Mouse (Mus musculus) MEL-GATA-1-ER (cell line): ENCODE results near the gene Smim15.

Source experiments
- DNase-seq: peaks from one replicate; pipeline ENCODE4 v3.0.0-alpha.2; 2012; ENCODE audit warnings: low read depth; ENCODE audit errors: extremely low read depth

Smim15 gene

DNA sequence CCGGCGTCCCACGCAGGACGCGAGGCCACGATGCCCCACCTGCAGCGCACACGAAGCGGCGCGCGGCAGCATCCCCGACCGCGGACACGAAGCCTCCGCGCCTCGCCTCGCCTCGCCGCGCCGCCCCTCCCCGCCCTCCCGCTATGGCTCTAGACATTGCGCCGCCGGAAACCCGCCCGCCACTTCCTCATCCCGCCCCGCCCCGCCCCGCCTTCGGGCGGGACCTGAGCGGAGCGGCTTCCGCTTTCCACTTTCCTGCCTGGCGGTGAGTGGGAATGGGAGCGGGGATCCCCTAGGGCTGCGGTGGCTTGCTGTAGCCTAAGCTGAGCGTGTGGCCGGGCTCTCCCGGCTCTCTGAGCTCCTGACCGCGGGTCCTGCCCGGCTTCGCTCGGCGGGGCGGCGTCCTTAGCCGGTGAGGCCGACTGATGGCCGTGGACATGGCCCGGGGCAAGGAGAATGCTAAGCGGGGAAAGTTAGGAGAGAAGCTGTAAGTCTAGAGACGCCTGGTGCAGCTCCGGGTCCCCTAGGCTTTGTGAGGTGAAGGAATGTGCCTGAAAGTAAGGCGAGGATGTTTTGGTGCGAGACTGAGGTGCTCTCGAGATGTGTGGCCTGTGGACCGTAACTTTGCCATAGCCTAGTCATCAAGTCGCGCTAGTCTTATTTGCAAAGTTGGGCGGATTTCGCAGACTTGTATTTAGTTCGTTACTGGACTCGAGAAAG lies at the start of gene Smim15:
Gene Smim15, plus strand, starts transcription at position 225 of the 720 bp plus-strand sequence.
- DNase-seq: peak; percentile 70

DNA sequence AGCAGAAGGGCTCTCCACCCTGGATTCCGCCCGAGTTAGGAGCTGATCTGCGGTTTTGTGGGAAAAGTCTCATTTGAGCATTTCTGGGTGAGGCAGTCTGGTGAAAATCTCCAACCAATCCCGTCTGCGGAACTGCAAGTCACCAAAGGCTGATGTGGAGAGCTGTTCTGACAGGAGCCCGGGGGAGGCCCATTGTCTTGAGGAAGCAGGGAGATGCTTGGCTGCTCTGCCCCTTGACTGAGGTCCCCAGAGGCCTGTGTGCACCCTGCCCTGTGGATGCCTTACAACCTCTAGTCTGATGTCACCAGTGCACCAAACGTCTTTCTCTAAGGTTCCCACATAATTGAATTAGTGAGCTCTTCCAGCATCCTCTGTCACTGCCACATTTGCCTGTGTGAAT lies 49.0 kb upstream of the Smim15 start:
- DNase-seq: no peak

DNA sequence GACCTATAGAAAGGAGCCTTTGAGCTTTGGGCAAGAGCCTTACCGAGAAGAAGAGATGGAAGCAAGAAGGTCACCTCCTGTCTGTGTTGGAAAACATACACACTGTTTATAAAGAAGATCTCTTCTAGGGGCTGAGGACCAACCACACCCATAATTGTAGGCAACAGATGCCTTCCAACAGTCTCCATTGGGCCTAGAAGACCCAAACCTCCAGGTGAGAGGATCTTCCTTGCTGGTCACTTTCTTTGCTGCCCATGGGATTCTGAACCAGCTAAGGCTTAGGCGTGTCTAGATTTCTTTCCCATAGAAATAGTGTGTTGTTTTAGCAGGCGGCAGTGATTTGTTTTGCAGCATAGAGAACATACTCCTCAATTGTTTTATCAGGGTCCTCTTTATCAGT lies 47.9 kb upstream of the Smim15 start:
- DNase-seq: no peak

DNA sequence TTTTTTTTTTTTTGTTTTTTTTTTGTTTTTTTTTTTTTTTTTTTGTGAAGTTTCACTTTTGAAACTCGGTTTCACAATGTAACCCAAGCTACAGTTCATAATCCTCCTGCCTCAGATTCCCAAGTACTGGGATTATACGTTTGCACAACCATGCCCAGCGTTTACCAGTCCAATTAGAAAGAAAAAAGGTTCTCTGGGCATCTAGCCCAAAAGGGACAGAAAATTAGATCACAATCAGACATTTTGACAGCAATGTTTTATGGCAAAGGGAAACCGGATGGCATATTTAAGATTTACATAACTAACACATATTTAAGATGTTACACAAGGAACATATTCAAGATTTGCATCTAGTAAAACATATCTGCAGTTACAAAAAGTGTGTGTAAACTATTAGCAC lies 36.4 kb upstream of the Smim15 start:
- DNase-seq: no peak

DNA sequence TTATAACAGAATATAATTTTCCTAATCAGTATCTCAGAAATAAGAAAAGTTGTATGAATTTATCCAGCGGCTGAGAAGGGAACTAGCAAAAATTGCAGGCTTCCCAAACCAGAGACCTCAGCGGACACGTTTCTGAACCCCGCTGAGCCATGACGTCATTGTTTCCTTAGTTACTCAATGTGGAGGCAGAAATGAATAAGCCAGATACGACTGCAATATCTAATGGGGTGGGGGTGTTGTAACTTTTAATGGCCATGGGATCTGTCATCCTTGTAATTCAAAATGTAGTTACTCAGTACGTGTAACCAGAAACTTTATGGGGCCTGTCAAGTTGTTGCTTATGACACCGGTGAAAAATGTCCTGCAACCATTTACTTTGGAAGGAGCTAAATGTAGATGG lies 31.1 kb upstream of the Smim15 start:
- no peak for DNase-seq

DNA sequence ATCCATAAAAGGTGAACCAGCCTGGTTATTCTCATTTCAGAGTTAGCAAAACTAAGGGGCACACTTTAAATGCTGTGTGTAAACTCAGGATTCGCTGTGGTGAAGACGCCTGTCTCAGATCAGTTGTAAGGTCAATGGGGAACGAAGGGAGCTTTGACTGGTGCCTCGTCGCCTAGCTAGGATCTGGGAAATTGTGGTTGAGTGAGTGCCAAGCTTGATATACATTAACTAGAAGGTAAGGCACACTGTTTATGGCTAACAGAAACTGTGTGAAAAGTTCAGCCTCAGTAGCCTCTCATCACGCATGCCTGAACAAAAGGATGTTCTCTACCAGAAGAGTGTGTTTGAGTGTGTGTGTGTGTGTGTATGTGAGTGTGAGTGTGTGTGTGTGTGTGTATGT lies 30.4 kb upstream of the Smim15 start:
- DNase-seq: no peak

DNA sequence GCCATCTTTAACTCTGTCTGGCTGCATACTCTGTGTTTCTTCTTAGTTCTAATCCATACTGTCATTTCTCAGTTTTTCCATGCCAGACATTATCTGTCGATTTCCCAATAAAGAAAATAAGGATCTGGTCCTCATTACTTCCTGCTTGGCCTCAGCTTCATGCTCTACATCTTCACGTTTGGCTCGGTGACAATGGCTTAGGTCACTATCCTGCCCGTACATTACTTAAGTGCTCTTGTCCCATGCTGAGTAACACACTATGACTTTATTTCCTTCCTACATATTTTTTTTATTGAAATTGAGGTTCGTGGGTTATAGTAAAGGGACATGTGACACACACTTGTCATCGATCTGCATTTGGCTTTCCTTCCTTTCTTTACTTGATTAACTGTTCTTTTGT lies 29.1 kb upstream of the Smim15 start:
- no peak for DNase-seq

DNA sequence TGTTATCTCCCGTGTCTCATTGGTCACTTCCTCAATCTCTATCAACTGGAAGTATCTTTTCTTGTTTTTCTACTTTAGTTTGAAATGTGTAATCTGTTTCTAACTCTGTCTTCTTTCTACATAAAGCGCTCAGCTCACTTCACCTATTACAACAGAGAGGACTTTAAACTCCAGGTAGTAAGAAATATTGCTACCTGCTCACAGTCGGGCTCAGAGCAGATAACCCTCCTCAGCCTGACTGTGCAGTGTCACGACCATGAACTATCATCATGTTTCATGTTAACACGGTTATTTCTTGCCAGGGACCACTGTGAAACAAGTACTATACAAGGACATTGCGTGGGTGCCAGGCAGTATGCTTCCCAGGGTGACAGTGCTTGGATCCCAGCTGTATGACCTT lies 26.9 kb upstream of the Smim15 start:
- DNase-seq: no peak

DNA sequence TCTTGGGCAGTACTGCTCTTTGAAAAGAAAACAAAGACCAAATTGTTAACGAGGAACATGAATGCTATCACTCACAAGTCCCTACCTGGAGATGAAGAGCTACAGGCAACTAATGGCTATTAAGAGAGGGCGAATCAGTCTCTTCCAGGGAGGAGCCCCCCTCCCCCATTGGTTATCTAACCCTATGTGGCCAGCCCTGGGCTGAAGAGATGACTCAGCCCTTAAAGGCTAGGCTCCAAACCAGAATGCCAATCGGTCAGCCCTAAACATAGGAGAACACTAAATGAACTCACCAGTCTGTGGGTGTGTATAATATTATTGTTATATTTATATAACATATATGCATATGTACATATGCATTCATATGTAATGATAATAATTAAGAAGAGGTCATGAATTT lies 18.4 kb upstream of the Smim15 start:
- DNase-seq: no peak

DNA sequence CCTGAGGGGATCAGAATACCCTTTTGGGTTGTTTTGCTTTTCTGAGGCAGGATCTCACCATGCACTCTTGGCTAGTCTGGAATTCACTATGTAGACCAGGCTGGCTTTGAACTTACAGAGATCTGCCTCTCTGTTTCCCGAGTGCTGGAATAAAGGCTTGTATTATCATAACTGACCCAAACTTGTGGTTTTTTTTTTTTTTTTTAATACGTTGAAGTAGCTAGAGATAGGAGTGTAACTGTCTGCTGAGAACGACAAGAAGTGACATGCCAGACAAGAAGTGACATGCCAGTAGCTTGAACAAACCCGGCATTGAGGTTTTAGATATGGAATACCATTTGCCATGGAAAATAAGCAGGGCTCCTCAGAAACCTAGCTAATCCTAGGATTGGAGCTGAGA lies 11.5 kb upstream of the Smim15 start:
- DNase-seq: no peak

DNA sequence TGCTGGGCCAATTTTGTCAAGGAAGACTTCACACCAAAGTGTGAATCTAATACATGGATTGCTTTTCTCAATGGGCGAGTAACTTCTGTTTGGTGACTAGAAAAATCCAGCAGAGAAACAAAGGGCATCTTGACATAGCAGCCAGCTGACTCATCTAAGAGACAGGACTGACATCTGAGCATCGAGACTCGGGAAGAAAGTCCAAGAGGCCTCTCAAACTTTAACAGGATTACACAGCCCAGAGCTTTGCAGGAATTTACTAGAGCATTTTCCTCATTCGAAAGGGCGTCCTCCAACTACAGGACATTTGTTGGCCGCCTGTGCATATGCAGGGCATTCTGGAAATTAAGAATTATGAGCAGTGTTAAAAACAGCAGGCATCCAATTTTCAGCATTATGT lies 4.9 kb upstream of the Smim15 start:
- no peak for DNase-seq

DNA sequence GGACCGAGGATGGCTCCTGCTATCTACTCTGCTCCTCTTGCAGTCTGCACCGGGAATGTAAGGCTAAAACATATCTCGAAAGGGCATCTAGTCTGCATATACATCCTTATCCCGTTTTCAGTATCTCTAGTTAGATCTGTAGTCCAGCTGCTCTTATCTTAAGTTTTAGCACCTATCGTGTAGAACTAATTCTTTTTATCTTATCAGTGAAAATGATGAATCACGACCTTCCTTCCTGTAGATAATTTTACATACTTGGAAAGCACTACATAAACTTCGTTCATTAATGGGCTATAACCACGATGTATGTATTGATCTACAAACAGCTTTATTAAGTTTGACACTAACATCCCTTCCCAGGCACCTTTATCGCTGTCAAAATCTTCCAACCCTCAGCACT lies 4.3 kb upstream of the Smim15 start:
- no peak for DNase-seq

DNA sequence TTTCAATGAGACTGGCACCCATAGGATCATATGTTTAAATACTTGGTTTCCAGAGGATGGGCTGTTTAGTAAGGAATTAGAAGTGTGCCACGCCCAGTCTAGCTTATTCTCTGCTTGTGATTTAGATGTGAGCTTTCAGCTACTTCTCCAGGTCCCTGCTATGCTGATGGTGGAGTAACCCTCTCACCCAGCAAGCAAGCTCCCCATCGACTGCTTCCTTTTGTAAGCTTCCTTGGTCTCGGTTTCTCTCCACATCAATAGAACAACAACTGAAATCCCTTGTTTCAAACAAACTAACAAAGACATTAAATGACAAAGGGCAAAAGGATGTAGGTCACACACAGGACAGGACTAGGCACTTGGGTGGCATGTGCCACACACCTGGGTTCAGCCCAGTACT lies 3.8 kb upstream of the Smim15 start:
- no peak for DNase-seq

DNA sequence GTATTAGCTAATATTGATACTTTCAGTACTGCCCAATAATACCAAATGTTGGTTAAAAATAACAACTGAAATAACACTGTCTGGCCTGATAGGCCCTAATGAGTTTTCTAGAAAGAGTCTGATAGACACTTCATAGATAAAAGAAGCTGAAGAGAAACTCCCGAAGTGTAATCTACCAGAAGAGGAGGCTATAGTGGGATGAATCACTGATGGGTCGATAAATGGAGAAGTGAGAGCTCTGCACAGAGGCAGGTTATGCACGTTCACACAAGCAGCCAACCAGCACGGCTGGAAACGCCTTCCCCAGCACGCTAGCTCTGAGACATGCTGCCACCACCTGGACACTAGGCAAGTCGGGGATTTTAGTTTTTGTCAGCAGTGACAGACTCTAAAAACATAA lies 2.9 kb upstream of the Smim15 start:
- DNase-seq: peak; percentile 90

DNA sequence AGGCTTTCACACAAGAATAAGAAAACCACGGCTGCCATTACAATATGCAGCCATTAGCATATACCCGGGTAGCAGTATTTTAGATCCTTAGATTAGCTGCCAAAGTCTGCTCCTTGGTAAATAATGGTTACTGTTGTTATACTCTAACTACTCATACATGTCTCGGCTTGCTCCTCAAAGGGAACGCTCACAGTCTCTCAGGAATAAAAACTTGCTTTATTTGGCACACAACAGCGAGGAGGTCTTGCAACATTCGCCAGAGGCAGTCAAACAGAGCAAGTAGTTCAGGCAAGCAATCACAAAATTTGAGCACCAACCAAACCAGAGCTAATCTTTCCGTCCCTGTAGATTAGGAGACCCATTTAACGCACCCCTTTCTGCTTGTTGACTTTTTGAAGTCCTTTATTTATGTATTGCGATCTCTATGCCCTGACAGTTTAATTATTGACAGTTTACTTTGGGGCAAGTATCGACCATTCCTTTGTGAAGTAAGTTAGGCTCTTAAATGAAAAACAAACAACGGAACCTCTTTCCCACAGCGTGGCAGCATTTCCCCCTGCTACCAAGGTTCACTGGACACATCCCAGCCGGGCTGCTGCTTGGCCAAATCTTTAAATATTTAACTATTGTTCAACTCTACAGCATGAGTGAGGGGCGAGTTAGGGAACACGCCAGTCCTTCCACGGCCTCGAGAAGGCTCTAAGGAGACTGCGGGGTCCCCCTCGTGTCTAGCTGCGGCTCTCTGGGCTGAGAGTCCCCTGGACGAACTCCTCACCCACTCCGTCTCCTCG lies 620 bp upstream of the Smim15 start:
- DNase-seq: peak; percentile 54

DNA sequence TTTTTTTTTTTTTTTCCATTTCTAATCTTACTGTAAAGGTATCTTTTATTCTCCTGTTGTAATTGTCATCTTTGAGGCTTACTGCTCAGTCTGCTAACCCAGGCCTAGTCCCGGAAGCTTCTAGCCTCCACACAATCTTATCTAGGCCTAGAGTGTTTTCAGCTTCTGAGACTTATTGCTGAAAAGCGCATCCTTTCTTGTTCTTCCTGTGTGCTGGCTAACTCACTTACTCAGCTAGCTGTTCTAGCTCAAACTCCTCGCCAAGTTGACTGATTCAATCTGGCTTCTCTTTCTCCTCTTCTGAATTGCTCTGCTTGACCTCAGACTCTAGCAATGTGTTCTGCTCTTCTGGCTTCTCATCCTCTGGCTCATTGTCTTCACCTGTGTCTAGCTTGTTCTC lies 1.4 kb downstream of the Smim15 start:
- peak; percentile 60 for DNase-seq

DNA sequence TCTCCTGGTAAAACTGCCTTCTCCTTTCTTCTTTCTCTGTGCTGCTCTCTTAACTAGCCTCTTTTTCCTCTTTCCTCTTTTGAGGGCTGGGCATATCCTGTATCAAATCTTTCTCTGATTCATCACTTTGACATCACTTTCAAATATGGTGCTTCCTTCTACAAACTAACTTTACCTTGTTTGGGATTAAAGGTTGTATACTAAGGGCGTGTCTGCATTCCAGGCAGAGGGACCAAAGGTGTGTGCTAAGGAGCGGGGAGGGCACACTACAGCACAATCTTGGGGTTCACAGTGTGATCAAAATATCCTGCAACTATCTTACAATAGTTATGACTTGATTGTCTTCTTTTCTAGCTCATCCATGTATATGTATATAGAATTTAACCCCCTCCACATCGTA lies 1.8 kb downstream of the Smim15 start:
- DNase-seq: no peak

DNA sequence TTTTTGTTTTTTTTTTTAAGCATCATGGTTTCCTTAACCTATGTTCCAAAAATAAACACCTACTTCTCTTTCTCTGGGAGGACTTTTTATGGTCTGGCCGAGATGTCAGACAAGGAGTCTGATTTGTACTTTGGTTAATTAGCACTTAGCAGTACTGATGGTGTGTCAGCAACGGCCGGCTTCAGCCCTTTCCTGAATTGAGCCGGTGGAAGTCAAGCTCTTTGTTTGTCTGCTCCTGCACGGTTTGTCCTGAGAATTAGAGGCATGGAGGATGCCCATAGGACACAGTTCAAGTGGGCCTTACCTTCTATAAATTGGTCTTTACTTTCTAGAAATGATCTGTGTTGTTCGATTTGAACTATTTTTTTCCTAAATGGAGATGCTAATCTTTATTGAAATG lies 2.6 kb downstream of the Smim15 start:
- no peak for DNase-seq

DNA sequence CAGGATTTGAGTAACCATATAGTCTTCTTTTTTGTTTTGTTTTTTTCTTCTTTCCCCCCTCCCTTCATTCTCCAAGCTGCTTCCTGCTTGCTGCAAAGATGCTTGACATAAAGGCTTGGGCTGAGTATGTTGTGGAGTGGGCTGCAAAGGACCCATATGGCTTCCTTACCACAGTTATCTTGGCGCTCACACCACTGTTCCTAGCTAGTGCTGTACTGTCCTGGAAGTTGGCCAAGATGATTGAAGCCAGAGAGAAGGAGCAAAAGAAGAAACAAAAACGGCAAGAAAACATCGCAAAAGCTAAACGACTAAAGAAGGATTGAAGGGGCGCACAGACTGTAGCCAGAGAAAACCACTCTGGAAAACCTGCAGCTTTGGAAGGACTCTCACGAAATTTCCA lies 3.1 kb downstream of the Smim15 start:
- peak; percentile 80 for DNase-seq

DNA sequence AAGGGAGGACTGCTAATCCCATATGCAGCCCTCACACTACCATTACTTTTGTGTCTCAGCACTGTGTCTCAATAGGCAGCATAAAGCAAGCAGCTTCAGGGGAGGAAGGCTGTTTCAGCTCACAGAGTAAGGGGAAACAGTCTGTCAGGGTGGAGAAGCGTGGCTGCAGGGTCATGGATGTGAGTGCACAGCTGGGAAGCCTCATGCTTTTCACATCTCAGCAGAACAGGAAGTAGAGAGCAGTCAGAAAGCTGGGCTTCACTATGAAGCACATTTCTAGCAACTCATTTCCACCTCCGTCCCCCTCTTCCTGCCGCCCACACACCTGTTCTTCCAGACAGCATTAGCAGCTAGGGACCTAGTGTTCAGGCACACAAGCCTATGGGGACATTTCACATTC lies 12.7 kb downstream of the Smim15 start:
- DNase-seq: no peak

DNA sequence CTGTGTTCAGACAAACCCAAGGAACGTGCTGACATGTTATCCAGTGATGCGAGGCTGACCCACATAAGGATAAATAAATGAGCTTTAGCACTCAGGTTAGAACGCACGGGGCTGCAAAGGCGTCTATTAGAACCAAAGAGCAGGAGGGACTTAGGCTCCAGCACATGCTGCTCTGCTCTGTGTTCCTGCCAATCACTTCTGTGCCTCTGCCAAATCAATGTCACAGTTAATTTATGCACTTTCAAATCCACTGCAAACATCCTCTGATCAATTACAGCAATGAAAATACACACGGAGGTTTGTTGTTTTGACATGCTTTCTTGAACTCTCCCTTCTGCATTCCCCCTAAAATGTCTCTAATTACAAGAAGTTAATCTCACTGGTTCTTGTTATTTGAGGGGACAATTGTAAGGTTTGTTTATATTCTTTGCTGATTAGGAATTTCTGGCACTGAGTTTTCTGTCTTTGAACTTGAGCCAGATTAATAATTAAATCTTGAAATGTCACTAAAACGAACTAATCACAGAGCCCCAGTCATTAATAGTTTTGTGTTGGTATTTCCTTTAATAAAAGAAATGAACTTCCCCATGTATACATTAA lies 16.1 kb downstream of the Smim15 start:
- DNase-seq: no peak

DNA sequence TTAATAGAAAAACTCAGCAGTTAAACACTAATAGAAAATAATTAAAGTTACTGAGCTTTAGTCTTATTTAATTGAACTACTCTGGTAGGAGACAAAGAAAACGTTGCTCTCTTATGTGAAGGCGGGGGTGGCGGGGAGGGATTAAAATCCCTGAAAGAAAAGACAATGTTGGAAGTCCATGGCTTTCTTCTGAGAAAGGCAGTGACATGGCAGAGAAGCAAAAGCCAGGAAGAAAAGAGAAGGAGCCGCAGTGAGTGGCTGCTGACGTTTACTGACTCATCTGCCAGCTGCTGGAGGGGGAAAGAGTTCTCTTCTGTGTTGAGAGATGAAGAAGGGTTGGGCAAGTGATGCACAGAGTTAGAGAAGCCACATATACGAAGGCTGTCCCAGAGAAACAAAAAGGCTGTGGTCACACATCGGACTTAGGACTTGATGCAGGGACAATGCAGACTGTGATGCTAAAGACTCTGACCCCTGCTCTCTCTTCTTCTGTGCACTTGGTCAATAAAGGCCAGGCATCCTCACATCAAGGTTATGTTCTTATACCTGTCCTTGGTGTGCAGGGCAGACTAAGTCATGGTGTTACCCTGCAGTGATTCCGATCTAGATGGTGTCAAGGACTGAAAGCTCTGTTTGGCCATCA lies 16.8 kb downstream of the Smim15 start:
- no peak for DNase-seq
